Mouse (Mus musculus) forebrain, postnatal 0 days (tissue): ENCODE data around the gene Avpi1. TPM values are rescaled to one million over a fixed set of nuclear protein-coding genes. Genes with fewer than 3 reads are reported as not detected.

Source experiments
- ATAC-seq: fragments of 200-750 bp; cut with Nextera tagmentation; 2 replicates; pipeline ENCODE4 v1.8.0; 2017; ENCODE audit warnings: mild to moderate bottlenecking, moderate library complexity
- DNase-seq: peaks from one replicate; pipeline ENCODE4 v3.0.0-alpha.2; 2015
- H3K27ac ChIP-seq: fragments of 300-500 bp; sonication (generic); 2 replicates; pipeline ENCODE4 v1.5.1; 2014; ENCODE audit warnings: low read depth, mild to moderate bottlenecking, antibody characterized with exemption, low read length, moderate library complexity, mixed read lengths
- H3K27me3 ChIP-seq: fragments of 300-500 bp; sonication (generic); 2 replicates; pipeline ENCODE4 v1.6.1; 2014; ENCODE audit warnings: mild to moderate bottlenecking, low read length, mixed read lengths; ENCODE audit not compliant: insufficient read depth
- H3K36me3 ChIP-seq: fragments of 300-500 bp; sonication (generic); 2 replicates; pipeline ENCODE4 v1.6.1; 2014; ENCODE audit warnings: mild to moderate bottlenecking, moderate library complexity; ENCODE audit not compliant: insufficient read depth
- H3K4me1 ChIP-seq: fragments of 300-500 bp; sonication (generic); 2 replicates; pipeline ENCODE4 v1.6.1; 2014; ENCODE audit warnings: antibody characterized with exemption; ENCODE audit not compliant: insufficient read depth
- H3K4me2 ChIP-seq: fragments of 300-500 bp; sonication (generic); 2 replicates; pipeline ENCODE4 v1.6.1; 2014; ENCODE audit warnings: low read depth, mild to moderate bottlenecking, moderate library complexity
- H3K4me3 ChIP-seq: fragments of 300-500 bp; sonication (generic); 2 replicates; pipeline ENCODE4 v1.5.1; 2014; ENCODE audit warnings: low read depth, low read length, mixed read lengths
- H3K9ac ChIP-seq: fragments of 300-500 bp; sonication (generic); 2 replicates; pipeline ENCODE4 v1.6.1; 2014; ENCODE audit warnings: mild to moderate bottlenecking
- H3K9me3 ChIP-seq: fragments of 300-500 bp; sonication (generic); 2 replicates; pipeline ENCODE4 v1.6.1; 2016; ENCODE audit warnings: low read length
- CTCF ChIP-seq: sonication (generic); IDR thresholded peaks from 2 replicates; pipeline ENCODE4 v1.5.1; 2016; ENCODE audit warnings: antibody characterized with exemption, control low read depth, low read depth
- WGBS: fragments of 180-500 bp; shearing (Covaris S2); extraction: QIAGEN DNeasy Blood & Tissue Kit; methylation state at CpG from one replicate; pipeline ENCODE4 v1.1.7; 2014; 5-methylcytosine and 5-hydroxymethylcytosine counted together
- polyA plus RNA-seq: library from polyadenylated mRNA; unstranded; fragments of >200 nt; fragmentation: Nextera tagmentation; extraction: Ambion mirVana; gene quantifications from 2 replicates; pipeline ENCODE4 v1.2.1, GENCODE M21; 2015
- total RNA-seq: library from RNA; depleted of rRNA; stranded (reverse); fragments of >200 nt; gene quantifications from 2 replicates; pipeline ENCODE4 v1.2.3, GENCODE M21; 2014

The Avpi1 gene
- total and polyA plus RNA-seq, 2 experiments from 2014 or later = 9.5 to 14.3 TPM

GRCm38 (mm10) chr19:42115783-42116335 is 13.0 kb downstream of the Avpi1 start:
- DNase-seq = no peak
- no peaks in the 10 kb centered on the region for H3K4me1 ChIP-seq
- no peak for TF ChIP-seq CTCF
- no peaks in the 10 kb centered on the region for H3K9me3 ChIP-seq
- peaks cover 70% of the 10 kb centered on the region for H3K36me3 ChIP-seq
- no peak overlapping the region for H3K9ac ChIP-seq
- H3K27ac ChIP-seq = no peak overlapping the region
- no peak overlapping the region for H3K4me2 ChIP-seq
- 91% methylated on average over 4 of the region's 4 CpGs for WGBS
- H3K27me3 ChIP-seq = no peaks in the 10 kb centered on the region
- no peak for ATAC-seq
- no peak overlapping the region for H3K4me3 ChIP-seq

- Histone ChIP-seq H3K9me3 (no peaks in the 10 kb centered on the region), H3K4me3 (no peak overlapping the region), H3K27me3 (no peaks in the 10 kb centered on the region), H3K9ac (no peak overlapping the region), H3K27ac (no peak overlapping the region), H3K4me1 (no peaks in the 10 kb centered on the region), H3K36me3 (peaks cover 49% of the 10 kb centered on the region), H3K4me2 (no peak overlapping the region)
- ATAC-seq (no peak), DNase-seq (no peak)
- no peak for TF ChIP-seq CTCF
- WGBS = 96% methylated on average over 9 of the region's 9 CpGs
Observed at GRCm38 (mm10) chr19:42104681-42105080, 24.2 kb downstream of the Avpi1 start.

GRCm38 (mm10) chr19:42099406-42099805 is 29.5 kb downstream of the Avpi1 start:
- ATAC-seq (no peak), DNase-seq (no peak)
- Histone ChIP-seq H3K9me3 (no peaks in the 10 kb centered on the region), H3K4me2 (no peak overlapping the region), H3K27ac (no peak overlapping the region), H3K27me3 (no peaks in the 10 kb centered on the region), H3K36me3 (peaks cover 24% of the 10 kb centered on the region), H3K4me1 (no peaks in the 10 kb centered on the region), H3K9ac (no peak overlapping the region), H3K4me3 (no peak overlapping the region)
- WGBS = 94% methylated on average over 3 of the region's 3 CpGs
- TF ChIP-seq CTCF = no peak

- Histone ChIP-seq H3K4me3 (peak overlapping the region; percentile 99), H3K9me3 (no peaks in the 10 kb centered on the region), H3K27ac (peak overlapping the region; percentile 84), H3K4me1 (peaks cover 13% of the 10 kb centered on the region; the same call in 1 of the 2 replicates), H3K4me2 (peak overlapping the region; percentile 68), H3K9ac (peak overlapping the region; percentile 79), H3K27me3 (no peaks in the 10 kb centered on the region), H3K36me3 (peaks cover 2% of the 10 kb centered on the region; the same call in 1 of the 2 replicates)
- whole genome bisulfite sequencing = under 1% methylated on average over 46 of the region's 52 CpGs
- ATAC-seq = peak; percentile 40
- no peak for TF ChIP-seq CTCF
- DNase-seq = peak; percentile 45
Observed at GRCm38 (mm10) chr19:42090637-42091141, 38.2 kb downstream of the Avpi1 start.

GRCm38 (mm10) chr19:42089748-42090595 is 38.9 kb downstream of the Avpi1 start, which contains the start of gene Pi4k2a:
Pi4k2a (plus strand) TSS chr19:42090470.
- H3K4me1 ChIP-seq = peaks cover 18% of the 10 kb centered on the region; the same call in 1 of the 2 replicates
- peak within 1 kb of the TSS; percentile 84 for H3K27ac ChIP-seq
- H3K4me2 ChIP-seq = peak within 1 kb of the TSS; percentile 68
- peak within 1 kb of the TSS; percentile 79 for H3K9ac ChIP-seq
- DNase-seq = peak; percentile 100
- TF ChIP-seq CTCF = peak; percentile 1; the same call in 1 of the 2 replicates
- H3K4me3 ChIP-seq = peak within 1 kb of the TSS; percentile 99
- no peaks in the 10 kb centered on the region for H3K27me3 ChIP-seq
- 0 out of 2 replicates have a peak, but pooled peaks cover 2% of the 10 kb centered on the region for H3K36me3 ChIP-seq
- 1% methylated on average over 55 of the region's 55 CpGs for WGBS
- H3K9me3 ChIP-seq = no peaks in the 10 kb centered on the region
- ATAC-seq = peak; percentile 97

GRCm38 (mm10) chr19:42089103-42089747 is 39.6 kb downstream of the Avpi1 start:
- TF ChIP-seq CTCF = no peak
- H3K4me1 ChIP-seq = peaks cover 21% of the 10 kb centered on the region; the same call in 1 of the 2 replicates
- no peaks in the 10 kb centered on the region for H3K36me3 ChIP-seq
- 19% methylated on average over 14 of the region's 14 CpGs for WGBS
- peak overlapping the region; percentile 54 for H3K4me2 ChIP-seq
- peak overlapping the region; percentile 10; the same call in 1 of the 2 replicates for H3K9ac ChIP-seq
- H3K27me3 ChIP-seq = no peaks in the 10 kb centered on the region
- peak overlapping the region; percentile 99 for H3K4me3 ChIP-seq
- H3K9me3 ChIP-seq = no peaks in the 10 kb centered on the region
- no peak for ATAC-seq
- peak overlapping the region; percentile 36 for H3K27ac ChIP-seq
- peak; percentile 36 for DNase-seq
